Mouse (Mus musculus) kidney, postnatal 0 days (tissue): ENCODE results near the gene Actbl2. TPM values are rescaled to one million over a fixed set of nuclear protein-coding genes. Genes with fewer than 3 reads are reported as not detected.

Source experiments
- ATAC-seq: fragments of 200-750 bp; cut with Nextera tagmentation; replicated peaks from 2 replicates; pipeline ENCODE4 v1.8.0; 2017; ENCODE audit warnings: low read depth, moderate number of reproducible peaks, moderate TSS enrichment, moderate library complexity; ENCODE audit not compliant: low FRiP score
- DNase-seq: peaks from one replicate; pipeline ENCODE4 v3.0.0-alpha.2; 2016; ENCODE audit warnings: low spot score
- H3K27ac ChIP-seq: fragments of 300-500 bp; sonication (generic); 2 replicates; pipeline ENCODE4 v1.5.1; 2014; ENCODE audit warnings: mild to moderate bottlenecking
- H3K27me3 ChIP-seq: fragments of 300-500 bp; sonication (generic); 2 replicates; pipeline ENCODE4 v1.6.1; 2014; ENCODE audit warnings: low read length, mixed read lengths; ENCODE audit not compliant: insufficient read depth
- H3K36me3 ChIP-seq: fragments of 300-500 bp; sonication (generic); 2 replicates; pipeline ENCODE4 v1.6.1; 2014; ENCODE audit warnings: low read length, mixed read lengths; ENCODE audit not compliant: insufficient read depth
- H3K4me1 ChIP-seq: fragments of 300-500 bp; sonication (generic); replicated peaks from 2 replicates; pipeline ENCODE4 v1.6.1; 2014; ENCODE audit warnings: antibody characterized with exemption, low read length, mixed read lengths; ENCODE audit not compliant: insufficient read depth
- H3K4me2 ChIP-seq: fragments of 300-500 bp; sonication (generic); 2 replicates; pipeline ENCODE4 v1.6.1; 2014; ENCODE audit warnings: mild to moderate bottlenecking, low read length, moderate library complexity, mixed read lengths
- H3K4me3 ChIP-seq: fragments of 300-500 bp; sonication (generic); replicated peaks from 2 replicates; pipeline ENCODE4 v1.5.1; 2014; ENCODE audit warnings: low read depth, low read length
- H3K9ac ChIP-seq: fragments of 300-500 bp; sonication (generic); 2 replicates; pipeline ENCODE4 v1.6.1; 2014; ENCODE audit warnings: low read depth, low read length
- H3K9me3 ChIP-seq: fragments of 300-500 bp; sonication (generic); replicated peaks from 2 replicates; pipeline ENCODE4 v1.6.1; 2016; ENCODE audit warnings: low read length, inconsistent platforms, mixed read lengths
- CTCF ChIP-seq: IDR thresholded peaks from 2 replicates; pipeline ENCODE4 v1.5.1; 2016; ENCODE audit warnings: antibody characterized with exemption, low read depth, mild to moderate bottlenecking, moderate library complexity
- WGBS: fragments of 180-500 bp; shearing (Covaris S2); extraction: QIAGEN DNeasy Blood & Tissue Kit; methylation state at CpG from one replicate; pipeline ENCODE4 v1.1.7; 2014; 5-methylcytosine and 5-hydroxymethylcytosine counted together
- polyA plus RNA-seq: library from polyadenylated mRNA; unstranded; fragments of >200 nt; fragmentation: Nextera tagmentation; extraction: Ambion mirVana; gene quantifications from 2 replicates; pipeline ENCODE4 v1.2.1, GENCODE M21; 2015

Gene Actbl2
- polyA plus RNA-seq, 1 experiment from 2014 or later, result not detected

- DNase-seq (peak; percentile 43), ATAC-seq (no peak)
- TF ChIP-seq CTCF, result no peak
- 40% methylated on average over 7 of the region's 7 CpGs for WGBS
- H3K9ac ChIP-seq, result no peak overlapping the region
- H3K4me2 ChIP-seq, result no peak overlapping the region
- H3K36me3 ChIP-seq, result no peaks in the 10 kb centered on the region
- peak overlapping the region; percentile 59 for H3K27ac ChIP-seq
- no peaks in the 10 kb centered on the region for H3K4me1 ChIP-seq
- no peaks in the 10 kb centered on the region for H3K27me3 ChIP-seq
- H3K4me3 ChIP-seq, result no peak overlapping the region
- H3K9me3 ChIP-seq, result no peaks in the 10 kb centered on the region
These were observed 37.2 kb downstream of the Actbl2 start for GRCm38 (mm10) chr13:111291958-111292493.

GRCm38 (mm10) chr13:111293478-111293877, 38.7 kb downstream of the Actbl2 start:
- Histone ChIP-seq H3K4me2 (no peak overlapping the region), H3K9ac (no peak overlapping the region), H3K36me3 (no peaks in the 10 kb centered on the region), H3K27ac (no peak overlapping the region), H3K4me1 (no peaks in the 10 kb centered on the region), H3K4me3 (no peak overlapping the region), H3K9me3 (no peaks in the 10 kb centered on the region), H3K27me3 (no peaks in the 10 kb centered on the region)
- DNase-seq, result no peak
- TF ChIP-seq CTCF, result no peak
- ATAC-seq, result no peak
- WGBS, result 77% methylated on average over 2 of the region's 2 CpGs

GRCm38 (mm10) chr13:111294965-111295494, 40.2 kb downstream of the Actbl2 start:
- no peak overlapping the region for H3K4me3 ChIP-seq
- H3K4me2 ChIP-seq, result no peak overlapping the region
- WGBS, result 55% methylated on average over 4 of the region's 4 CpGs
- no peaks in the 10 kb centered on the region for H3K9me3 ChIP-seq
- DNase-seq (peak; percentile 18), ATAC-seq (no peak)
- H3K27me3 ChIP-seq, result no peaks in the 10 kb centered on the region
- no peak overlapping the region for H3K9ac ChIP-seq
- no peaks in the 10 kb centered on the region for H3K36me3 ChIP-seq
- no peak for TF ChIP-seq CTCF
- H3K27ac ChIP-seq, result no peak overlapping the region
- no peaks in the 10 kb centered on the region for H3K4me1 ChIP-seq

- Histone ChIP-seq H3K9ac (no peak overlapping the region), H3K27me3 (no peaks in the 10 kb centered on the region), H3K36me3 (no peaks in the 10 kb centered on the region), H3K9me3 (no peaks in the 10 kb centered on the region), H3K4me3 (no peak overlapping the region), H3K4me2 (no peak overlapping the region), H3K27ac (no peak overlapping the region), H3K4me1 (no peaks in the 10 kb centered on the region)
- no peak for TF ChIP-seq CTCF
- DNase-seq (no peak), ATAC-seq (no peak)
- WGBS, result 75% methylated on average over 5 of the region's 5 CpGs
These were observed 41.2 kb downstream of the Actbl2 start for GRCm38 (mm10) chr13:111296029-111296428.

DNA sequence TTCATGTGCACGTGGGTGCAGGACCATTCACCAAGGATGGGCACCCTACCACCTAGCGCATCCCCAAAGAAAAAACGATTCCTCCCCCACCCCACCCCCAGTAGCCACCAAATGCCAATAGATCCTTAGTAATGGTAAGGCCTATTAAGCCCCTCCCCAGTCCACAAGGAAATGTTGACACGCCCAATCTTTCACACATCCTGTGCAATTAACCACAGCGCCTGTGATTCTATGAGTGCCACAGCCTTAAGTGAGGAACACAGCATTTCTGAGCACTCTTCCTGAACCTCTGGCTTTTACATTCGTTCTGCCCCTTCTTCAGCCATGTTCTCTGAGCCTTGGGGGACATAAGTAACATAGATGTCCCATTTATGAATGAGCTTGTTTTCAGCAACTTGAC, 42.8 kb downstream of the Actbl2 start:
- Histone ChIP-seq H3K4me3 (no peak overlapping the region), H3K27me3 (no peaks in the 10 kb centered on the region), H3K4me2 (no peak overlapping the region), H3K9me3 (no peaks in the 10 kb centered on the region), H3K4me1 (no peaks in the 10 kb centered on the region), H3K27ac (no peak overlapping the region), H3K9ac (no peak overlapping the region), H3K36me3 (no peaks in the 10 kb centered on the region)
- DNase-seq (no peak), ATAC-seq (no peak)
- 76% methylated on average over 6 of the region's 6 CpGs for WGBS
- TF ChIP-seq CTCF, result no peak

- ATAC-seq (no peak), DNase-seq (no peak)
- Histone ChIP-seq H3K36me3 (no peaks in the 10 kb centered on the region), H3K4me1 (no peaks in the 10 kb centered on the region), H3K27me3 (no peaks in the 10 kb centered on the region), H3K4me3 (no peak overlapping the region), H3K4me2 (no peak overlapping the region), H3K9me3 (no peaks in the 10 kb centered on the region), H3K9ac (no peak overlapping the region), H3K27ac (no peak overlapping the region)
- 76% methylated on average over 8 of the region's 8 CpGs for WGBS
- TF ChIP-seq CTCF, result no peak
These were observed 44.4 kb downstream of the Actbl2 start for GRCm38 (mm10) chr13:111299145-111299713.

DNA sequence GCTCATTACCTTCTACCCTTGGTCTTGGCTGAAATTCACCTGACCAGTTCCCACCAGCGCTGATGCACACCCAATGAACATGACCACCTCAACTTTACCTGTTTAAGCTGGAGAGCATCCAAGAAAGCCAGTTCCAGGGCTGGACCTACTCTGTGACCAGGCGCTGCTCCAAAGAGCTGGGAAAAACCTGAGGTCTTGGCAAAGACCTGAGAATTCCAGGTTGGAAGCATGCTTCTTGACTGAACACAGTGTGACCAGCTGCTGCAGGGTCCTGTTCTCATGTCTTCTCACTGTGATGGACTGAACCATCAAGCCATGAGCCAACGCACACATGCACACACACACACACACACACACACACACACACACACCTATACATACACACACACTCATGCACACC, 46.0 kb downstream of the Actbl2 start:
- Histone ChIP-seq H3K9me3 (no peaks in the 10 kb centered on the region), H3K27me3 (no peaks in the 10 kb centered on the region), H3K4me1 (no peaks in the 10 kb centered on the region), H3K36me3 (no peaks in the 10 kb centered on the region), H3K9ac (no peak overlapping the region), H3K4me3 (no peak overlapping the region), H3K27ac (no peak overlapping the region), H3K4me2 (no peak overlapping the region)
- DNase-seq (no peak), ATAC-seq (no peak)
- WGBS, result 94% methylated on average over 3 of the region's 3 CpGs
- no peak for TF ChIP-seq CTCF
